Mouse (Mus musculus): ENCODE measurements around the gene Lck. TPM values are rescaled to one million over a fixed set of nuclear protein-coding genes. Genes with fewer than 3 reads are reported as not detected.
"Not testable (repeated sequence)": the region's sequence is repeated elsewhere in the genome, so short reads cannot be mapped to it uniquely, and the experiment has no call there.

Lck gene
- polyA plus RNA-seq, 1 experiment from 2014 or later: 7.9 TPM

DNA sequence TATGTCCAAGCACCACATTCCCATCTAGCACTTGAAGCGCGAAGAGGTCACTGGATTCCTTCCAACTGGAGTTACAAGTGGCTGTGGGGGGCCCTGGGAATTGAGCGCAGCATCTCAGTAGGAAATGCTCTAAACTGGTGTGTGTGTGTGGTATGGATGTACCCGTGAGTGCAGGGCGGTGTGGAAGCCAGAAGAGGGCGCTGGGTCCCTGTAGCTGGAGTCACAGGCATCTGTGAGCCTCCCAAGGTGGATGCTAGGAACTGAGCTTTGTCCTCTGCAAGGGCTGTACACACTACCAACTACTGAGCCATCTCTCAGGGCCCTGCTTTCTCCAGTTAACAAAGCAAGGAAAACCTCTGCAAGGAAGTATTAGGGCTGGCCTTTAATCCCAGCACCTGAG, 33.4 kb downstream of the Lck start:
- Histone ChIP-seq H3K4me3 (ENCODE audit: low read depth, low read length) (no peak overlapping the region), H3K36me3 (ENCODE audit: control insufficient read depth, insufficient read depth, low read length) (peaks cover 31% of the 10 kb centered on the region), H3K4me2 (ENCODE audit: low read length) (no peak overlapping the region), H3K9me3 (ENCODE audit: control insufficient read depth, low read length) (no peaks in the 10 kb centered on the region), H3K4me1 (replicated peaks; ENCODE audit: control insufficient read depth, insufficient read depth, low read length) (peaks cover 15% of the 10 kb centered on the region), H3K27me3 (replicated peaks; ENCODE audit: control insufficient read depth, insufficient read depth, low read length) (no peaks in the 10 kb centered on the region), H3K9ac (ENCODE audit: low read length) (no peak overlapping the region), H3K27ac (ENCODE audit: low read depth) (no peak overlapping the region)
- WGBS: 94% methylated on average over 6 of the region's 6 CpGs
- DNase-seq (ENCODE audit: low spot score): no peak
- ATAC-seq (replicated peaks; ENCODE audit: low FRiP score, low TSS enrichment, low read depth): no peak

DNA sequence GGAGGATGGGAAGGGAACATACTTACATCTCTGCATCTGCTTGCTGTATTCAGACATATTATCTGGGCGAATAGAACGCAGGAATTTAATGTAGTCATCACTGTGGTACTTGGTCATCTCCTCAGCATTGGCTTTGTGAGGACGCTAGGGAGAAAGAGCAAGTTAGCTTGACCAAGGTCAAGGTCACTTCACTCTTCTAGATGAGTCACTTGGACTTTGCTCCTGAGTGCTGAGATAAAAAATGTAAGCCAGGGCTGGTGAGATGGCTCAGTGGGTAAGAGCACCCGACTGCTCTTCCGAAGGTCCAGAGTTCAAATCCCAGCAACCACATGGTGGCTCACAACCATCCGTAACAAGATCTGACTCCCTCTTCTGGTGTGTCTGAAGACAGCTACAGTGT, 44.5 kb downstream of the Lck start:
- WGBS: 94% methylated on average over 5 of the region's 6 CpGs
- H3K9me3 ChIP-seq (ENCODE audit: control insufficient read depth, low read length); H3K4me2 ChIP-seq (ENCODE audit: low read length); H3K27ac ChIP-seq (ENCODE audit: low read depth); H3K27me3 ChIP-seq (replicated peaks; ENCODE audit: control insufficient read depth, insufficient read depth, low read length); DNase-seq (ENCODE audit: low spot score); H3K4me3 ChIP-seq (ENCODE audit: low read depth, low read length); H3K9ac ChIP-seq (ENCODE audit: low read length); ATAC-seq (replicated peaks; ENCODE audit: low FRiP score, low TSS enrichment, low read depth); H3K4me1 ChIP-seq (replicated peaks; ENCODE audit: control insufficient read depth, insufficient read depth, low read length): not testable (repeated sequence)
- peaks cover 88% of the 10 kb centered on the region for H3K36me3 ChIP-seq (ENCODE audit: control insufficient read depth, insufficient read depth, low read length)

GRCm38 (mm10) chr4:129525889-129526288, 47.6 kb downstream of the Lck start:
- Histone ChIP-seq H3K9me3 (ENCODE audit: control insufficient read depth, low read length) (no peaks in the 10 kb centered on the region), H3K27me3 (replicated peaks; ENCODE audit: control insufficient read depth, insufficient read depth, low read length) (no peaks in the 10 kb centered on the region), H3K36me3 (ENCODE audit: control insufficient read depth, insufficient read depth, low read length) (peaks cover 94% of the 10 kb centered on the region), H3K27ac (ENCODE audit: low read depth) (no peak overlapping the region), H3K4me2 (ENCODE audit: low read length) (no peak overlapping the region), H3K4me3 (ENCODE audit: low read depth, low read length) (no peak overlapping the region), H3K9ac (ENCODE audit: low read length) (no peak overlapping the region), H3K4me1 (replicated peaks; ENCODE audit: control insufficient read depth, insufficient read depth, low read length) (no peaks in the 10 kb centered on the region)
- DNase-seq (ENCODE audit: low spot score) (no peak), ATAC-seq (replicated peaks; ENCODE audit: low FRiP score, low TSS enrichment, low read depth) (0 out of 2 replicates have a peak, but pooled peaks have one; percentile 12)
- 80% methylated on average over 3 of the region's 3 CpGs for WGBS

GRCm38 (mm10) chr4:129525338-129525737, 48.1 kb downstream of the Lck start:
- DNase-seq (ENCODE audit: low spot score) (no peak), ATAC-seq (replicated peaks; ENCODE audit: low FRiP score, low TSS enrichment, low read depth) (no peak)
- 93% methylated on average over 5 of the region's 5 CpGs for WGBS
- Histone ChIP-seq H3K36me3 (ENCODE audit: control insufficient read depth, insufficient read depth, low read length) (peaks cover 92% of the 10 kb centered on the region), H3K9me3 (ENCODE audit: control insufficient read depth, low read length) (no peaks in the 10 kb centered on the region), H3K9ac (ENCODE audit: low read length) (no peak overlapping the region), H3K27me3 (replicated peaks; ENCODE audit: control insufficient read depth, insufficient read depth, low read length) (no peaks in the 10 kb centered on the region), H3K4me3 (ENCODE audit: low read depth, low read length) (no peak overlapping the region), H3K4me2 (ENCODE audit: low read length) (no peak overlapping the region), H3K27ac (ENCODE audit: low read depth) (no peak overlapping the region), H3K4me1 (replicated peaks; ENCODE audit: control insufficient read depth, insufficient read depth, low read length) (no peaks in the 10 kb centered on the region)

- H3K9me3 ChIP-seq (ENCODE audit: control insufficient read depth, low read length): no peaks in the 10 kb centered on the region
- H3K36me3 ChIP-seq (ENCODE audit: control insufficient read depth, insufficient read depth, low read length): peaks cover 75% of the 10 kb centered on the region
- no peak overlapping the region for H3K27ac ChIP-seq (ENCODE audit: low read depth)
- H3K4me1 ChIP-seq (replicated peaks; ENCODE audit: control insufficient read depth, insufficient read depth, low read length): 0 out of 2 replicates have a peak, but pooled peaks cover 8% of the 10 kb centered on the region
- H3K4me2 ChIP-seq (ENCODE audit: low read length): no peak overlapping the region
- no peak for ATAC-seq (replicated peaks; ENCODE audit: low FRiP score, low TSS enrichment, low read depth)
- no peak for DNase-seq (ENCODE audit: low spot score)
- H3K4me3 ChIP-seq (ENCODE audit: low read depth, low read length): no peak overlapping the region
- no peaks in the 10 kb centered on the region for H3K27me3 ChIP-seq (replicated peaks; ENCODE audit: control insufficient read depth, insufficient read depth, low read length)
- 92% methylated on average over 8 of the region's 8 CpGs for WGBS
- H3K9ac ChIP-seq (ENCODE audit: low read length): no peak overlapping the region
Observed at GRCm38 (mm10) chr4:129518519-129518918, 54.9 kb downstream of the Lck start.

- ATAC-seq (replicated peaks; ENCODE audit: low FRiP score, low TSS enrichment, low read depth): no peak; the same call in 1 of the 2 replicates
- Histone ChIP-seq H3K27me3 (replicated peaks; ENCODE audit: control insufficient read depth, insufficient read depth, low read length) (no peaks in the 10 kb centered on the region), H3K4me2 (ENCODE audit: low read length) (no peak overlapping the region), H3K27ac (ENCODE audit: low read depth) (peak overlapping the region; percentile 38; the same call in 1 of the 2 replicates), H3K4me1 (replicated peaks; ENCODE audit: control insufficient read depth, insufficient read depth, low read length) (0 out of 2 replicates have a peak, but pooled peaks cover 12% of the 10 kb centered on the region), H3K4me3 (ENCODE audit: low read depth, low read length) (no peak overlapping the region), H3K36me3 (ENCODE audit: control insufficient read depth, insufficient read depth, low read length) (peaks cover 59% of the 10 kb centered on the region), H3K9me3 (ENCODE audit: control insufficient read depth, low read length) (no peaks in the 10 kb centered on the region), H3K9ac (ENCODE audit: low read length) (no peak overlapping the region)
- 45% methylated on average over 2 of the region's 2 CpGs for WGBS
- peak; percentile 72 for DNase-seq (ENCODE audit: low spot score)
Observed at GRCm38 (mm10) chr4:129516925-129517324, 56.5 kb downstream of the Lck start.

DNA sequence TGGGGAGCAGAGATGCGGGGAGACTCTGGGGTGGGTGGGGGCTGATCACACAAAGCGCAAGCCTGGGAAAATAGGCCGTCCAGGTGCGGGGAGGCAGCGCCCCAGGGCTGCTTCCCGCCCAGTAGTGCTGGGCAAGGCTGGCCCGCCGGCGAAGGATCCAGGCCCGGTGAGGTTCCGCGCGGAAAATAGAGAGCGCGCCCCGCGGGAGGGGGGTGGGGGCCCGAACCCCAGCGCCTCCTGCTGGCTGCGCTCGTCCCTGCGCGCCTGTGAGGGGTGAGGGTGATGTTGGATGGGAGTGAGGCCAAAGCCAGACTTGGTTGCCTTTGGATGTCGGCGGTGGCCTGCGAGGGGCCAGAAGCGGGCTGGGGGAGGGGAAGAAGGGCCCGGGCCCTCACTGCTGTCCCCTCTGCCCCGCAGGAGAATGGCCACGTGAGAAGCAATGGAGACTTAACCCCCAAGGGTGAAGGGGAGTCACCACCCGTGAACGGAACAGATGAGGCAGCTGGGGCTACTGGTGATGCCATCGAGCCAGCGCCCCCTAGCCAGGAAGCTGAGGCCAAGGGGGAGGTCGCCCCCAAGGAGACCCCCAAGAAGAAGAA, 59.0 kb downstream of the Lck start:
- Histone ChIP-seq H3K9ac (ENCODE audit: low read length) (peak overlapping the region; percentile 99), H3K27me3 (replicated peaks; ENCODE audit: control insufficient read depth, insufficient read depth, low read length) (no peaks in the 10 kb centered on the region), H3K4me1 (replicated peaks; ENCODE audit: control insufficient read depth, insufficient read depth, low read length) (0 out of 2 replicates have a peak, but pooled peaks cover 12% of the 10 kb centered on the region), H3K9me3 (ENCODE audit: control insufficient read depth, low read length) (no peaks in the 10 kb centered on the region), H3K36me3 (ENCODE audit: control insufficient read depth, insufficient read depth, low read length) (peaks cover 37% of the 10 kb centered on the region), H3K27ac (ENCODE audit: low read depth) (peak overlapping the region; percentile 95), H3K4me3 (ENCODE audit: low read depth, low read length) (peak overlapping the region; percentile 80), H3K4me2 (ENCODE audit: low read length) (peak overlapping the region; percentile 59)
- peak; percentile 91 for DNase-seq (ENCODE audit: low spot score)
- WGBS: under 1% methylated on average over 32 of the region's 35 CpGs
- ATAC-seq (replicated peaks; ENCODE audit: low FRiP score, low TSS enrichment, low read depth): peak; percentile 42; the same call in 1 of the 2 replicates

DNA sequence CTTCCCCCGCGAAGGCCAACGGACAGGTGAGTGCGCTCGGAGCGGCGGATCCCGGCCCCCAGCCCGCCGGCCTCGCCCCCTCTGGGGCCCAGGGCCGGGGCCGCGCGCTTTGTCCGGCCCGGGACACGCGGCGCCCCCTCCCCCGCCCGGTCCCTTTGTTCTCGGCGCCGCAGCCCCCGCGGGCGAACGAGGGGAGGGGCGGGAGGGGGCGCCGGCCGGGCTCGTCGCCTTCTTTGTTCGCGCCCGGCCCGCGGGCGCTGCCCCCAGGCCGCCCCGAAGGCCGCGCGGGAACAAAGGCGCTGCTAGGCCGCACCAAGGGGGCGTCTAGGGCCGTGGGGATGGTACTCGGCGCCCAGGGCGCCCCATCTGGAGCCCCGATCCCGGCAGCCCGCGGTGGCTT, 59.5 kb downstream of the Lck start:
- ATAC-seq (replicated peaks; ENCODE audit: low FRiP score, low TSS enrichment, low read depth) (peak; percentile 32; the same call in 1 of the 2 replicates), DNase-seq (ENCODE audit: low spot score) (no peak)
- Histone ChIP-seq H3K36me3 (ENCODE audit: control insufficient read depth, insufficient read depth, low read length) (peaks cover 36% of the 10 kb centered on the region), H3K4me2 (ENCODE audit: low read length) (peak overlapping the region; percentile 59), H3K9ac (ENCODE audit: low read length) (peak overlapping the region; percentile 99), H3K4me1 (replicated peaks; ENCODE audit: control insufficient read depth, insufficient read depth, low read length) (0 out of 2 replicates have a peak, but pooled peaks cover 13% of the 10 kb centered on the region), H3K27me3 (replicated peaks; ENCODE audit: control insufficient read depth, insufficient read depth, low read length) (no peaks in the 10 kb centered on the region), H3K9me3 (ENCODE audit: control insufficient read depth, low read length) (no peaks in the 10 kb centered on the region), H3K4me3 (ENCODE audit: low read depth, low read length) (peak overlapping the region; percentile 80), H3K27ac (ENCODE audit: low read depth) (peak overlapping the region; percentile 95)
- 1% methylated on average over 39 of the region's 57 CpGs for WGBS

Measured in intestine, embryonic 14.5 days (tissue).